Mouse (Mus musculus): ENCODE results near the gene Gdnf.

Gdnf gene

DNA sequence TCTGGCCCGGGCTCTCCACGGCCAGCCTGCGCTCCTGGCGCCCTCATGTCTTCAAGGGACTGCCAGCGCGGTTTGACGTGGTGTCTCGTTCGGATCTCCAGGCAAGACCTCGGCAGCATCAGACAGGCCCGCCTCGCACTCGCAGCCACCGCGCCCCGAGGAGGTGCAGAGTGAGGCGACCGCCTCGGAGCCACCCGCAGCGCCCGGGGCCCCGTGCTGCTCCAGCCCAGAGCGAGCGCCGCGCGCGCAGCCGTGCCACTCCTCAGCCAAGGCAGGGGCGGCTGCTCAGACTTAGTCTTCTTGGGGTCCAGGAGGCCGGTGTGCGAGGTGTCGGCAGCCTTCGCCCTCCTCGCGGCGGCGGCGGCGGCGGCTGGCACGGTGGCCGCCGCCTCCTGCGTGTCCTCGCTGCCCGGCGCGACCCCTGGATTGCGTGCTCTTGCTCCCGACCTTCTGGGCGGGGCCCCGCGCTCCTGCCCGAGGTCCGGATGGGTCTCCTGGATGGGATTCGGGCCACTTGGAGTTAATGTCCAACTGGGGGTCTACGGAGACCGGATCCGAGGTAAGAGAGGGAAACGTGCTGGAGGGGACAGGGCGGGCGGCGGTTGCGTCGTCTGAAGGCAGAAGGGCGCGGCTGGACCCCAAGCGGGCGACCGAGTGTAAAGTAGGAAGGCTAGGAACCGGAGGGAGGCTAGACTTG lies at the start of gene Gdnf:
Gdnf (plus strand) TSS at position 291 of the 697 bp plus-strand sequence.
- DNase-seq = peak; percentile 3

DNA sequence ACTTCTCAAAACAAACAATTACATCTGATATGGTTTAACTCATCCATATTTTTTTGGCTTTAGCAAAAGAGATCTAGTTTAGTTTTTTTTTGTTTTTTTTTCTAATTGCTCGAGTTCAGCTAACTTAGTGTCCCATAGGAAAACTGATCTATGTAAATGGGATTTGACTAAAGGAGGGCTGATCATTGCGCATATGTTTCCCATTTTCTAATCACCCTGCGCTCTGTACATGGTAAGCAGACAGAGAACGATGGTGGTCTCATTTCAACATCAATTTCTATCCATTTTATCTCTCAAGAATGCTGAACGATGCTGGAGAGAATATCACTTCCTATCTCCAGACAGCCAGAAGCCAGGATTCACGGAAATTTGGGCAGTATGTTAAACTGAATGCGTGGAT lies 43.5 kb upstream of the Gdnf start:
- DNase-seq = no peak

DNA sequence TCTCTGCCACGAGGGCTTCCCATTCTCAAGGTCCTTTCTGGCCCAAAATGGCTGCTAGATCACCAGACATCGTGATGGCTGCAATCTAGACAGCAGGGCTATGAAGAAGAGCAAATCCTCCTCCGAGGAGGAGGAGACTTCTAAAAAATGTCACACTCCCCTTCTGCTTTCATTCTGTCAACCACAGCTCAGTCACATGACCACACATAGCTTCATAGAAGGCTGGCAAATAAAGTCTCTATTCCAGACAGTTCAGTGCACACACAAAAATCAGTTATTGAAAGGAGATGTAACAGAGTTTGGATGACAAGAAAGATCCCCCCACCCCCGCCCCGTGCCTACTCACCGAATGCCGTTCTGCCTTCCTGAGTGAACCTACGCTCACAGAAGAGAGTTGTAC lies 37.7 kb upstream of the Gdnf start:
- no peak for DNase-seq

DNA sequence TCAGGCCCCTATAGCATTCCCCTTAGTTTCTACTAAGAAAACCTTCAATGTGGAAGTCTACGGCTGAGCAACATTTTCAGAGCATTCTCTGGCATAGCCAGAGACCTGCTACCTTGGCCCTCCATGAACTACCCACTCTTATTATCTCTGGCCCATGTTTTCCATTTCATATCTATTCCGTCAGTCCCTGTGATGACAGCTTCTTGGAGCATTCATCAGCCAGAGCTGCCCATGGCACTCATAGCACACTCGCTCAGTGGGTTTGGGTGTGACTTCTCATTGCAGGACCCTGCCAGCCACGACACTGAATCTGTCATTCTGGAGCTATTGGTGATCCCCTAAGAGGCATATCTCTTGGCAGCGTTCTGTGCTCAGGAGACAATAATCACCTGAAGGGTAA lies 29.1 kb upstream of the Gdnf start:
- DNase-seq = no peak

DNA sequence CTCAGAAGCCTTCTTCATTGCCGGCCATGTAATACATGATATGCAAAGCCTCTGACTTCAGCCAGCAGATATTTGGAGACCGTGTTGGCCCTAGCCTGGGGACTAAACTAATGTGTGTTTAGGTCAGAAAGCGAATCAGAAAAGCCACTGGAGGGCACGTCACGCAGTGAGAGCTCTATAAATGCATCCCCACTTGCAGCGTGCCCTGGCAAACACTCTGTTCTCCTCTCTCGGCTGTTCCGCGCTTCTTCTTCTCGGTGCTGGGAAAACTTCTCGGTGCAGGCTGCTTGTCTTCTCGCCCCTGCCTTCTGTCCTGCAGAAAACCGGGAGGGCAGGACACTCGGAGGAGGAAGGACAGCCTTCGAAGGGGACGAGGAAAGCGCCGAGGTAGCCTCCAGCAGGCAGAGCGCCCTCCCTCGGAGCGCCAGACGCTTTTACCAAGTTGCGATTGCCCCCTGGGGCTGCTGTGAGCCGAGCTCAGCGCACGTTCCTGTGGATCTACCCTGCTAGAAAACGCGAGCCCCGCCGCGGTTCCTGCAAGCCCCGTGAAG lies 730 bp upstream of the Gdnf start:
- no peak for DNase-seq

DNA sequence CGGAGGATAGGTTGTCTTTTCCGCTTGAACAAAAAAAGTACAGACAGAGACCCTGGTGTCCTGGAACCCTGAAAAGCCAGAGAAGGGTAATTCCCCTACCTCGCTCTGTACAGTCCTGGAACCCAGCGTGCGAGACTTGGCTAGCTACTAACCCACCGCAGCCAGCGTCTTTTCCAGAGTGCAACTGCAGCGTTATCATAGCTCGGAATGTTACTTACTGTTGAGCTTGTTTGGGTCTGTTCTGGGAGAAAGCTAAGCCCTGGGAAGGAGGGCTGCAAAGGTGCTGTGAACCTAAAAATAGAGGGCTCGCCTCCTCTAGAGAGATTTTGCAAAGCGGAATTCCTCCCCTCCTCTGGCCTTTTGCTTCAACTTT lies 593 bp downstream of the Gdnf start:
- DNase-seq = no peak

DNA sequence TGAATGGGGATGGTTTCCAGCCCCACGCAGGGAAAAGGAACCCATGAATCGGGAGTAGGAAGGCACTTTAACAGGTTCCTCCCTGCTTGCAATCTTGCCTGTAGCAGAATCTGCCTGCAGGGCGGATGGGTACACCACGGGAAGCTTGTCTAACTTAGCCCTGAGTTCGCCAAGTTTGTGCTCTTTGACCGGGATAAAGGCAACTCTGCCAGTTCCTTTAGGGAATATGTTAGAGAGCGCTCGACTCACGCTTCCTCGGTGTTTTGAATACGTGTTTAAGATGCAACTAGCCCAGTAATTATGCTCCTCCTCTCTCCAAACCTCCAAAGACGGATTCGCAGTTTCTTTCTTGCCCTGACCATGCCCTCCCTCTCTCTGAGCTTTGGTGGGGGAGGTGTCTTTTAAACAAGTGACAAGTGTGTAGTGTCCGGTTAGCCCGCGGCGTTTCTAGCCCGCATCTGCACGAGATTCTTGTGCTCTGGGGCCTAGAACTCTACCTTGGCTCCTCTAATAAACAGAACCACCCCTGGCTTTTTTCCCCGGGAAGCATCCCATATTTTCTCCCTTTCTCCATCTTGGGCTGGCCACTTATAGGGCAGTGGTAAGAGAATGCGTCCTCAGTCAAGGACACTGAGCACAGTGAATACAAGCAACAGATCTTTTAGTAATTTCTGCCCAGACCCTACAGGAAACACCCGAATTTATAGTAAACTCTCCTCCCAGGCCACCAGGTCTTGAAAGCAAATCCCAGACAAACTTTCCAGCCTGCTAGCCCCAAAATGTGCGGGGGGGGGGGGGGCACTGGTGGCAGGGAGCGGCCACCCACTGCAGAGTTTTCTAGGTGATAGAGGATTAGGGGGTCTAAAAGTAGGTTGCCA lies 1.4 kb downstream of the Gdnf start:
- peak; percentile 9 for DNase-seq

DNA sequence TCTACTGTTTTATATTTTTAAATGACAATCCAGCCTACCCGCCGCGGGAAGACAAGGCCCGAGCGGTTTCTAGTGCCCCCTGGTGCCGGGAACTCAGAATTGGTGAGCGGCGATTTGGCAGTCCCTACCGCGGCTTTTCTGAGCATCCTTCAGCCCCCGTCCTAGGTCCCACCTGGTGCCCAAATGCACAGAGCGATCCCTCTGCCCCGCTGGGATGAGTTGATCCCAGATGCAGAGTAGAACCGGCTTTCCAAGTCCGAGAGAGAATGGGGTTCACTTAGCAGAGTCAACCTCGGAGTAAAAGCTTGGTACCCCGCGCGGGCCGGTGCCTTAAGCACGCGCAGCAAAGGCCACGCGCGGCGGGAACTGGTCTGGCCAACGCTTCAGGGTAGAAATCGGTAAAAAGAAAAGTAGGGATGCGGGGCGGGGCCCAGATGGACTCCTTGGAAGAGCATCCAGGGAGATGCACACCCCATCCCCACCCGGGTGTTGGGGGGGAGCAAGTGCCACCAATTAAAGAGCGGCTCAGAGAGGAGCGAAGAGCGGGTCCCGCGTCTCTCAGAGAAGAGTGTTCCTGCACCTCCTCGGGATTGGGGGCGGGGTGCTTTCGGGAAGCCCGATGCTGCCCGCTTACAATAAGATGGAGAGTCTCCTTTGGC lies 2.4 kb downstream of the Gdnf start:
- peak; percentile 65 for DNase-seq

DNA sequence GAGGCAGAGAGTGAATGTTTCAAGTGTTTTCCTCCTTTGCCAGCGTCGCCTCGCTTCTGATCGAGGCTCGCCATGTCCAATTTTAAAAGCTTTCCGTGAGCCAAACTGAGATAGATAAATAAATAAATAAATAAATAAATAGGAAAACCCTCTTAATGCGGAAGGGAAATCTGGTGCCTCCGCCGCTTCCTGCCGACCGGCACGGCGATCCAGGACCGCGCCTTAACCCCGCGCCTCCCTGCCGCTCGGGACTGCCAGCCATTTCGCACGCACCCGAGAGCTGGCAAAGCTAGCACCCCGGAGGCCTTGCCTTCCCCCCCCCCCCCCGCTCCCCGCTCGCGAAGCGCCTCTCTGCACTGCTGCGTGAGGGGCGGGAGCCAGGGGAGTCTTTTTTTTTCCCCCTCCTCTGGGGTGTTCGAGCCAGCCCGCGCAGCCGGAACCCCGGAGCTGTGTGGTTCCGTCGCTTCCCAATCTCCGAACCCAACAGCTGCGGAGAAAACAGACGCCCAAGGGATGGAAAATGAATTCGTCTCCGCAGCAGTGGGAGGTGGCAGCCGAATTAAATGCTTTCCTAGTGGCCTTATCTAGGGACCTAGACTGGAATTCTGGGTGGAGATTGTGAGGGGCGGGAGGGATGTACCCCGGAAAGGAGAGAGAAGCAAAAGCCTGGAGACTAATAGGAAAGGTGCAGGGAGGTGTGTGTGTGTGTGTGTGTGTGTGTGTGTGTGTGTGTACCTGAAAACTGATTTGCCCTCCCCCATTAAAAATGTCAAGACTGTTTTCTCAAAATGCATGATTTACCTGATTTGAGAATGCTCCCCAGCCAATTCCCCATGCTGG lies 3.1 kb downstream of the Gdnf start:
- DNase-seq = peak; percentile 5

DNA sequence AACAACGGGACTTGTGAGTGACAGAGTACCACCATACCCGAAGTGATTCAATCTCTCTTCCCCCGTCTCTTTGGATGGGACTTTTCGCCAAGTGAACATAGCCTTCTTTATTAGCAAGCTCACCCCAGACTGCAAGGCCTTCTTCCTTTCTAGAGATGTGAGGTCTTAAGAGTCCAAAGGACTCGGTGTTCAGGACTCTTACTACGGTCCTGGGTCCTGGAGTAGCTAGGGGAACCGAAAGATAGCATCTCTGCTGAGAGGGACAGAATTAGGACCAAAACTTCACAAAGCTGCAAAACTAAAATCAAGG lies 3.7 kb downstream of the Gdnf start:
- no peak for DNase-seq

DNA sequence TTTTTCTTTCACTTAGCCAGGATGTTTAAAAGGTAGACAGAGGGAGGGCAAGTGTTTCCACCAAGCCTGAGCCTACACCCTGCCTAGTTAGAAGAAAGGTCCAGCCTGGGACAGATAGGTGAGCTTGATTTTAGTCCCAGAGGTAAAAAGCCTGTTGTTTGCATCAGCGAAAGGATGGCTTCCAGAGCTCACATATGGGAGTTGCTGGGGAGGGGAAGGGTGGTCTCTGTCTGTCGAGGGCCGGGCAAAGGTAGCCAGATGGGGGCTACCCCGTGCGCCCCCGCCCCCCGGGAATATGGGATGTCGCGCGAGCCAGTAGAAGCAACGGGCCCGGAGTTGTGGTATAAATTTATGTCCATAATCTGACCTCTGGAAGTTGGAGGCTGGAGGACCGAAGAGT lies 4.3 kb downstream of the Gdnf start:
- no peak for DNase-seq

DNA sequence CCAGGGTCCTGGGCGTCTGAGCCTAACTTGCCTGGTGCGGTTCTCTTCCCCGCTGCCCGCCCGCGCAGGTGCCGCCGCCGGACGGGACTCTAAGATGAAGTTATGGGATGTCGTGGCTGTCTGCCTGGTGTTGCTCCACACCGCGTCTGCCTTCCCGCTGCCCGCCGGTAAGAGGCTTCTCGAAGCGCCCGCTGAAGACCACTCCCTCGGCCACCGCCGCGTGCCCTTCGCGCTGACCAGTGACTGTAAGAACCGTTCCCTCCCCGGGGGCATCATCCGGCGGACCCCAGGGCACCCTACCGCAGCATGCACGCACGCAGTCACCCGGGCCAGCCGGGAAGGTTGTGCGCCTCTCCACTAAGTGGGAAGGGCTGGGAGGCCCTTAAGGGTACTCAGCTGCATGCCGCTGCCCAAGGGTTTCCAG lies 4.9 kb downstream of the Gdnf start:
- no peak for DNase-seq

DNA sequence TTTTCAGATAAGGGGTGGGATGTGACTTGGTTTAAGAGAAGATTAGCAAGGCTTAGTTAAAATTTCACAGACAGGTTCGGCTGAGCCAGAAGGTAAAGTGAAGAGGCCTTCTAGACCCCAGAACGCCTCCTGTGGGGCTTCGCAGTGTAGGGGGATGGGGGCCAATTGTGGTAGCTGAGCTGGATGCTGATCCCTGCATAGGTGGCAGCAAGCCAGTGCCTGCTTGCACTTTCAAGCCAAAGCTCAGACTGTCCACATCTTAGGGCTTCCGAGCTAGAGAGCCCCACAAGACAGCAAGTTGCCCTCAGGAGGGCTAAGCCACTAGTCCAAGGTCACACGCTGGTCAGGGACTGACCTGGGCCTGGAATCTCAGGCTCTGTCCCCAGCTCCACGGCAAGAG lies 13.2 kb downstream of the Gdnf start:
- DNase-seq = no peak

DNA sequence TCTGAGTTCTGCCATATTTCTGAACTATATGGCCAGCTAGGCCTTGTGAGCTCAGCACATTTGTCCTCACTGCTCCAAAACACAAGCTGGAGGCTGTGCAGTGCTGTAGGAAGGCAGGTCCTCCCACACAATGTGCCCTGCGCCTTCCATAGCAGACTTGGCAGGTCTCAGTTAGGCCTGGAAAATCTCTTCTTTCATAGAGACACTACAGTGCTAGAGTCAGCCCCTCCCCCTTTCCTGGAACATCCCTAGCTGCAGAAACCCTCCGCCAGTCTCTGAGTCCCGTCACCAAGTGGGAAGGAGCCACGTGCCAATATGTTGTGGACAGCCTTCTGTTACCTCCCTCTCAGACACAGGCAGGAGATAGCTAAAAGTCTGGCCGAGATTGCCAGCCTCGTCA lies 14.9 kb downstream of the Gdnf start:
- DNase-seq = no peak

DNA sequence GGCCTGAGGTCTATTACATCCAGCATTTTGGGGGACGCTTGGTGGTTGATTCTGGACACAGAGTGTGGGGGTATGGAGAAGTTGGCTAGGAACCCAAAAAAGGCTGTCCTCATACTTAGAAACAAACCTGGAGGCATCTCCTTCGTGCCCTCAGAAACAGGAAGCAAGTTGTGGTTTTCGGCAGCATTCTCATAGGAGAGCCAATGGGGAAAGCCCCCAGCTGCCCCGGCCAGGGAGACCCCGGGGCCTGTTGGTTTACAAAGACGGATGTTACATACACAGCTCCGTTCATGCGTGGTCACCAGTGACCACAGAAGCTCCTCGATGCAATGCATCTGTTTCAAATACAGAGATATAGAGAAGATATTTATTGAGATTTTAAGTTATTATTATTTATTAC lies 24.8 kb downstream of the Gdnf start:
- DNase-seq = no peak

DNA sequence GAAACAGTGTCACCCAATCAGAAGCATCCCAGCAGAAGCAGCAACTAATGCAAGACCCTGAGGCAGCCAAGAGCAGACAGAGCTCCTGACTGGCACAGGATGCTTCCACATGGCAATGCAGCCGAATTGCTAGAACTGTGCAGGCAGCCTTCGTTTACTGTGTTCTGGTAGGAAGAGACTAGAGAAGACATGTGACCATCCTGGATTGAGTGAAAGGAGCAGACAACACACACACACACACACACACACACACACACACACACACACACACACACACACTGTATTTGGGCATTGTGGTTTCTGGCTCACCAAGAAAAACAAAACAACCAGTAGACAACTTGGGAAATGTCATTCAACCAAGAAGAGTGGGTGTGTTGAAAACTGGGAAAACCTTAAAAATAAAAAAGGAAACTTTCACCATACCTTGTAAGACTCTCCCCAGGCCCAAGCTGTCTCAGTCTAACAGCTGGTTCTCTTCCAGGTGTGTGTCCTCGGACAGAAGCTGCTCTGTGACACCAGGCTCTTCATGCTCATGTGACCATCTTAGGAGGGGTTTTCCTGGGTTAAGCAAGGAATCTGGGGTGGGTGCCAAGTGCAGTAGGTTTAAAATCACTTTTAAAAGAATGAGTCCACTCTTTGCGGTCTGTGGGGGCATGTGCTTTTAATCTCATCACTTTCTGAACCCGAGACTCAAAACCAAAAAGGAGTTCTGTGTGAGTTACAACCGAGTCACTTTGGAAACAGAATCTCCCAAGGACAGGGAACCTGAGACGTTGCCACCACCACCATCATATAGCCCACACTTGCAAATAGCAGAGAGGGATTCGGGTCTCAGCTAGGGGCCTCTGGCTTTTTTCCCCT lies 27.6 kb downstream of the Gdnf start:
- DNase-seq = no peak

DNA sequence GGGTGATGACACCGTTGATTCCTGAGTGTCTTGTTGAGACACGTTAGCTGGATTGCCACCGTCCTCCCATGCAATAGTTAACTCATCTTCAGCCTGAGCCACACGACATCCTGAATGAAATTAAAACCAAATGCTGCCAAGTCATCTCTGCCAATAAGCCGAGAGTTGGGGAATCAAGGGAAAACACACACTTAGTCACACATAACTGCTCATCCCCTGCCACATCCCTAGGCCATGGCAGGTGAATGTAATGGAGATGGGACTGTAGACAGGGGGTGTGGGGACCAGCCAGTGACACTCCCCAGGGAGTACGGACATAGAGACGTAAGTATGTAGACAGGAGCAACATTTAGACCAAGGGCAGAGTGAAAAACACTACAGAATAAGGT lies 28.3 kb downstream of the Gdnf start:
- DNase-seq = no peak

DNA sequence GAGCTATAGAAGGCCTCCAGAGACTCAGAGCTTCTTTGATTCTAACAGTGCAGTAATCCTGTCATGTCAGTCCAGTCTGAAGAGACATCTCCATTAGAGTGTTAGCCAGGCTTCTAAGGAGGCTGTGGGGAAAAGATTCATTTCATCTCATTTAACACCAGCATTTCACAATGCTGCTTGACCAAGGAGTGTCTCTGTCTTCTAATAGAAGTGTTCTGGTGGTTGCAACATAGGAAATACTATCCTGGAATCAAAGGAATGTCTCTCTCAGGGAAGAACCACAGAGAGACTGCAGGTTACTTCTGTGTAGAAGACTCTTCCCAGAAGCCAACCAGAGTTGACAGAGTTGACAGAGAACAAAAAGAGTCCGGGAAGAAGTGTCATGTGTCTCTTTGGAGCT lies 31.0 kb downstream of the Gdnf start:
- DNase-seq = no peak

DNA sequence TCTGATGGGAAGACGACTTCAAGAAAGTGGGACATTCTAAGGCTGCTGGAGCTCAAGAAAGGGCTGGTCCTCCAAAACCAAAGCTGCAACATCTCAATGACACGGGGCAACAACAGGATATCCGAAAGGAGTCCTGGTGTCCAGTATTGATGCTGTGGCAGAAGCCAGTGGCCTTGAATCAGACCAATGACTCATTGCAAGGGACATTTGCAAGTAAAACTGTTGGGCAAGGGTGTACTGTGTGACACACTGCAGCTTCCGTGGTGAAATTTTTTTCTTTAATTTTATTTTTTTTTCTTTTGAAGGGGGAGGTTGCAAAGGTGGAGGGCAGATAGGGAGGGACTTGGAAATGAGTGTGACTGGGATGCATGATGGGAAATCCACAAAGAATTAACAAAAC lies 31.8 kb downstream of the Gdnf start:
- DNase-seq = no peak

DNA sequence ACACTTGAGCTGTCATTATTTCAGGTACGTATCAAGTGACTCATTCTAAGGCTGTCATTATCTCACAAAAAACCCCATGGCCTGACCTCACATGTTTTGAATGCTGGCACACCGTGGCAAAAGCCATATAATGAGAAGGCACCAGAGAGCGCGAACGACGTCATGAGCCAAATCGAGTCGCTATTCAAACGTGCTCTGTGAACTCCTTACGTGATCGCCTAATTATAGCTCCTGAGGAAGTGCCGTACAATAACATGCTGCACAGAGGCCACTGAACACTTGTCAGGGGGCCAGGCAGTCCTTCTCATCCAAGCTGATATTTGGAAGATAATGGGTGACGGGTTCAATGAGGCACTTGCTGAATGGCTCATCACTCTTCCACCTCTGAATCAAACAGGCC lies 46.8 kb downstream of the Gdnf start:
- no peak for DNase-seq

DNA sequence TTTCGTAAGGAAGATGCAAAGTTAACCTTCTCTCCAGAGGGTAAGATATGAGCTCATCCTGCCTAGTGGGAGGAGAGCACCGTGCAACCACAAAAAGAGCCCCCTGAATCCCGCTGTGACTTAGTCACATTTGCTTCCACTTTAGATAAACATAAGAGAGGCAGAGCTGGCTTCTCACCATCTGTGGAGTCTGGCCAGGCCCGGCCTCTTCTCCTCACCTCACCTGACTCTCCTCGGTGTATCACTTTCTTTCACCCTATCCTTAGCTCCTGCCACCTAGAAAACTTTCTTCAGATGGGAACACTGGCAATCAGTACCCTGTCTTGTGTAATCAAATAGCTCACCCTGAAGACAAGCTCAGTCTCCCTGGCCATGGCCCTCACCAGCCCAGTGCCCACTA lies 48.2 kb downstream of the Gdnf start:
- DNase-seq = no peak

DNA sequence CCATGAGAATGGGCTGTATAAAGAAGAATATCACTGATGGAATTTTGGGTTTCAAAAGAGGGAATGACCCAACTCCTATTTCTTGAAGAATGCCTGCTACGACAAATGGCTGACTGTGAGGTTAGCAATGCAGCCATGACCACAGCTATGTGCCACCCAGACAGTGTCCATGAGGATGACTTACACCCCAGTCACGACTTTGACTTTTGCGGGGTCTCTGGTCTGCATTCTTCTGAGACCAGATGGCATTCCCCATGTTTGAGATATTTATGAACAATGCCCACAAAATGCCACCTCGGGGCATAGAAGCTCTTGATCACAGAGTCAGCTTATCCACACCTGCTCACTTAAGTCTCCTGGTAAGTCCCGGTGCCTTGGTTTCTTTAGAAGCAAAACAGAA lies 52.2 kb downstream of the Gdnf start:
- no peak for DNase-seq

Data from kidney, adult 18-20 months (tissue).